Mouse (Mus musculus) liver, embryonic 11.5 days (tissue): ENCODE measurements around the gene Tbc1d8. TPM values are rescaled to one million over a fixed set of nuclear protein-coding genes. Genes with fewer than 3 reads are reported as not detected.

Experiments used
- ATAC-seq: fragments of 200-750 bp; cut with Nextera tagmentation; replicated peaks from 2 replicates; pipeline ENCODE4 v1.8.0; 2017; ENCODE audit warnings: moderate number of reproducible peaks, mild to moderate bottlenecking, moderate TSS enrichment, moderate library complexity; ENCODE audit not compliant: low FRiP score
- DNase-seq: peaks from one replicate; pipeline ENCODE4 v3.0.0-alpha.2; 2017; ENCODE audit warnings: low spot score
- H3K27ac ChIP-seq: fragments of 300-500 bp; sonication (generic); 2 replicates; pipeline ENCODE4 v1.5.1; 2014; ENCODE audit warnings: mild to moderate bottlenecking, low read depth, low read length, control low read depth
- H3K27me3 ChIP-seq: fragments of 300-500 bp; sonication (generic); replicated peaks from 2 replicates; pipeline ENCODE4 v1.6.1; 2014; ENCODE audit warnings: low read length, mixed read lengths; ENCODE audit not compliant: control insufficient read depth, insufficient read depth
- H3K36me3 ChIP-seq: fragments of 300-500 bp; sonication (generic); 2 replicates; pipeline ENCODE4 v1.6.1; 2014; ENCODE audit warnings: mild to moderate bottlenecking, low read length, moderate library complexity, mixed read lengths; ENCODE audit not compliant: control insufficient read depth, insufficient read depth
- H3K4me1 ChIP-seq: fragments of 300-500 bp; sonication (generic); replicated peaks from 2 replicates; pipeline ENCODE4 v1.6.1; 2014; ENCODE audit warnings: low read length, mixed read lengths; ENCODE audit not compliant: control insufficient read depth, insufficient read depth
- H3K4me2 ChIP-seq: fragments of 300-500 bp; sonication (generic); 2 replicates; pipeline ENCODE4 v1.6.1; 2014; ENCODE audit warnings: mild to moderate bottlenecking, control low read depth, moderate library complexity
- H3K4me3 ChIP-seq: fragments of 300-500 bp; sonication (generic); 2 replicates; pipeline ENCODE4 v1.5.1; 2014; ENCODE audit warnings: low read depth, low read length, control low read depth
- H3K9ac ChIP-seq: fragments of 300-500 bp; sonication (generic); 2 replicates; pipeline ENCODE4 v1.6.1; 2014; ENCODE audit warnings: low read depth, low read length, control low read depth
- H3K9me3 ChIP-seq: fragments of 300-500 bp; sonication (generic); 2 replicates; pipeline ENCODE4 v1.6.1; 2016; ENCODE audit warnings: low read length, inconsistent platforms, mixed read lengths; ENCODE audit not compliant: control insufficient read depth
- WGBS: fragments of 180-500 bp; shearing (Covaris S2); extraction: QIAGEN DNeasy Blood & Tissue Kit; methylation state at CpG from one replicate; pipeline ENCODE4 v1.1.7; 2014; 5-methylcytosine and 5-hydroxymethylcytosine counted together
- polyA plus RNA-seq: library from polyadenylated mRNA; unstranded; fragments of >200 nt; fragmentation: Nextera tagmentation; extraction: Ambion mirVana; gene quantifications from 2 replicates; pipeline ENCODE4 v1.2.1, GENCODE M21; 2014

Gene Tbc1d8
- polyA plus RNA-seq, 1 experiment from 2014 or later: 9.3 TPM

DNA sequence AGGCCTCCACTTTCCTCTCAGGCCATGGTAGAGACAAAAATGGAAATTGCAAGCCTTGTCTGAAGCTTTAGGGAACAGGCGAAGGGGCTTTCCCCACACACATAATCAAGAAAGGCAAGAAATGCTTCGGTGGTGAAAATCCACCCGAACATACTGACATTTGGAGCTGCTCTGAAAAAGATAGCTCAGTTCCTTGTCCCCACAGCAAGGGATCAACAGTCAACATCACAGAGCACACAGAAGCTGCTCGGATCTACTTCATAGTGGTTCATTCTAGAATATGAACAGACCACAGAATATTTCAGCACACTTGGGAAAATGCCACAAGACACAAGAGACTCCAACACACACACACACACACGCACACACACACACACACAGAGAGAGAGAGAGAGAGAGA lies 14.6 kb upstream of the Tbc1d8 start:
- H3K4me3 ChIP-seq: no peak overlapping the region
- H3K4me1 ChIP-seq: no peaks in the 10 kb centered on the region
- H3K36me3 ChIP-seq: no peaks in the 10 kb centered on the region
- no peaks in the 10 kb centered on the region for H3K27me3 ChIP-seq
- H3K9ac ChIP-seq: no peak overlapping the region
- ATAC-seq (no peak), DNase-seq (no peak)
- no peak overlapping the region for H3K27ac ChIP-seq
- no peaks in the 10 kb centered on the region for H3K9me3 ChIP-seq
- H3K4me2 ChIP-seq: no peak overlapping the region
- WGBS: 59% methylated on average over 5 of the region's 5 CpGs

DNA sequence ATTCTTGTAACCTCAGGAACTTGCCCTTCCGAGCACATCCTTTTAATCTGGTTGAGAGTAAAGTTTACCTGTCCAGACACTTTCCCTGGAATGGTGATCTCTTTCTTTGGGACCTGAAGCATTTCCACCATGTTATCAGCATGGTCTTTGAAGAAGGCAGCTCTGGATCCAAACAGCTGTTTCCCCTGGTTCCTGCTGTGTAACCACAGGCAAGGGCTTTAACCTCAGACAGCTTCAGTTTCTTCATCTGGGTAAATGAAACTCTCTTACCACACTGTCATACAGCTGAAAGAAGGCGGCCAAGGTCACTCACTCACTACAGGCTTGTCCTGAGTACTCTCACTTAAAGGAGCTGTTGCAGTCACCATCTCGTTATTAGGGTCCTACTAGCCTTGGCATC lies 8.8 kb upstream of the Tbc1d8 start:
- 46% methylated on average over 3 of the region's 3 CpGs for WGBS
- no peak for ATAC-seq

DNA sequence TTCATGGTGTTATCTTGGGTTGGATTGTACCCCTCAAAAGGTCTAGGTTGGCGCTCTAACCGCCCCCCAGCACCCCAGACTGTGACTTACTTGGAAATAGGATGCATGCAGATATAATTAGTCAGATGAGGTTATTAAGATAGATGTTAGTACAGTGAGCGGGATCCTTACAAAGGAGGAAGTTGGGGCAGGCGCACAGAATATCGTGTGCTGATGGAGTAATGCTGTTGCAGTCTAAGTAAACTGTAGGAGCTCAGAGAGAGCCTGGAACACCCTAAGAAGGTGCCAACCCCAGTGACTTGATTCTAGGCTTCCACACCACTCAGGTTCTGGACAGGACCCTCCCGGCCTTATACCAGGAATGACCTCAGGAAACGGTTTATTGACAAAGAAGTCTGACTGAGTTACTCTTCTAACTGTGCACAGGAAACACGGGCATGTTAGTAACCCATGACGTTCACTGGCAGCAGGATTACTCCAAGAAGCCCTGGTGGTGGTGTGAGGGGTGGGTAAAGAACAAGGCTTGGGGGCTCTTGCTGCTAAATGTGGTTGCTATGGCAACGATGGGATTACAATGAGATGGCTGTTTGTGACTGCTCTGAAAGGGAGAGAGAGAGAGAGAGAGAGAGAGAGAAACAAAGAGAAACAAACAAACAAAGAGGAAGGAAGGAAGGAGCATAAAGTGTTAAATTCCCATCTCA lies 3.7 kb upstream of the Tbc1d8 start:
- H3K27ac ChIP-seq: no peak overlapping the region

More for the DNA sequence above, 8.8 kb upstream of the Tbc1d8 start:
- no peaks in the 10 kb centered on the region for H3K9me3 ChIP-seq
- DNase-seq: no peak
- no peak overlapping the region for H3K27ac ChIP-seq
- no peak overlapping the region for H3K9ac ChIP-seq
- H3K4me1 ChIP-seq: peaks cover under 1% of the 10 kb centered on the region; the same call in 1 of the 2 replicates
- no peak overlapping the region for H3K4me3 ChIP-seq
- H3K4me2 ChIP-seq: no peak overlapping the region
- H3K27me3 ChIP-seq: no peaks in the 10 kb centered on the region
- H3K36me3 ChIP-seq: no peaks in the 10 kb centered on the region

DNA sequence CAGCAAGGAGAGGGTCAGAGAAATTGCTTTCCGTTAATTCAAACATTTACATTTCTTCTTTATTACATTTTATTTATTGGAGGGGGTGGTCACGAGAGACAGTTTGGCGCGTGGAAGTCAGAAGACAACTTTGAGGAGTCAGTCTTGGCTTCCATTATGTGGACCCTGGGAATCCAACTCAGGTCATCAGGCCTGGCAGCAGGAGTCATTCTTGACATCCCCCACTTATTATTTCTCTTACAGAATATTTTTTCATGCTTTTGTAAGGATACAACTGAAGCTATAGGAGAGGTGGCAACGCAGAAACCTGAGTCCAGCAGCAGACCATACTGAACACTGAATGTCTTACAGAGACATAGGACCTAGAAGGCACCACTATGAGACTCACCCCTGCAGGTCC lies 699 bp upstream of the Tbc1d8 start:
- Histone ChIP-seq H3K9ac (peak overlapping the region; percentile 36; the same call in 1 of the 2 replicates), H3K27me3 (no peaks in the 10 kb centered on the region; the same call in 1 of the 2 replicates), H3K4me3 (peak overlapping the region; percentile 68), H3K27ac (no peak overlapping the region), H3K4me2 (peak overlapping the region; percentile 99), H3K9me3 (no peaks in the 10 kb centered on the region), H3K36me3 (no peaks in the 10 kb centered on the region), H3K4me1 (peaks cover 29% of the 10 kb centered on the region)
- ATAC-seq: no peak
- 69% methylated on average over 5 of the region's 5 CpGs for WGBS
- no peak for DNase-seq

More for the DNA sequence above, 3.7 kb upstream of the Tbc1d8 start:
- Histone ChIP-seq H3K4me3 (no peak overlapping the region), H3K27me3 (no peaks in the 10 kb centered on the region; the same call in 1 of the 2 replicates), H3K4me2 (no peak overlapping the region), H3K4me1 (peaks cover 18% of the 10 kb centered on the region), H3K9me3 (no peaks in the 10 kb centered on the region), H3K36me3 (no peaks in the 10 kb centered on the region), H3K9ac (no peak overlapping the region)
- no peak for ATAC-seq
- WGBS: 60% methylated on average over 10 of the region's 10 CpGs
- DNase-seq: no peak

DNA sequence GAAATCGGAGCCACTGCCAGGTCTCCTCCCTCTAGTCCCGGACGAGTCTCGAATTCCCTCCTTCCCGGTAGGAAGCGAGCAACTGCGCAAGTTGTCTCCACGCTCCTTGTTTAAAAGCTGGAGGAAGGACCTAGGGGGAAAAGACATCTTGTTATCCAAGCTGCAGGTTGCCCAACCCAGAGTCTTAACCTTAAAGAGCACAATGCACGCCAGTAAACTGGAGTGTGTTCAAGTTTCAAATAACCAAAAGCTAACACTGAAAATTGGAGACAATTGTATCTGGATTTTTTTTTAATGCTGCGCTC lies 293 bp upstream of the Tbc1d8 start:
- peak overlapping the region; percentile 99 for H3K4me2 ChIP-seq
- DNase-seq: no peak
- H3K9me3 ChIP-seq: no peaks in the 10 kb centered on the region
- peak overlapping the region; percentile 68 for H3K4me3 ChIP-seq
- peak; percentile 35 for ATAC-seq
- H3K9ac ChIP-seq: peak overlapping the region; percentile 84
- no peaks in the 10 kb centered on the region for H3K36me3 ChIP-seq
- H3K27ac ChIP-seq: no peak overlapping the region
- H3K4me1 ChIP-seq: peaks cover 29% of the 10 kb centered on the region
- WGBS: 6% methylated on average over 10 of the region's 10 CpGs
- H3K27me3 ChIP-seq: no peaks in the 10 kb centered on the region; the same call in 1 of the 2 replicates

DNA sequence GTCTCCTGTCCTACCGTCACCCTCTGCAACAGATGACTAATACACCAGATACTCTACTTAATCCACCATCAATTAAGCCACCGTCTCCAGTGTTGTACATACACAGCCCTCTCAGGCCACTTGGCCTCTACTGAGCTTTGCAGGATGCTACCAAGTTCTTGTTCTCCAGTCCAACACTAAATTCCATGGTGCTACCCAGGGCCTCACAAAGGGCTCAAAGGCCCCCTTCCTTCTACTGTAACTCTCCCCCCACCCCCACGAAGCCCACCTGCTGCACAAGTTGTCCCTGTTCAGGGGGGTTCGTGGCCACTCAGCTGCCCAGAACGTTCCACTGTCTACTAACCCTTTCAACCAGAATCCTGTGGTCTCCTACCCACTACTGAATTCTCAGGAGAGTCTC lies 1.5 kb downstream of the Tbc1d8 start:
- H3K4me2 ChIP-seq: peak overlapping the region; percentile 99
- H3K9me3 ChIP-seq: no peaks in the 10 kb centered on the region
- H3K4me3 ChIP-seq: peak overlapping the region; percentile 68
- H3K36me3 ChIP-seq: no peaks in the 10 kb centered on the region
- 70% methylated on average over 5 of the region's 5 CpGs for WGBS
- ATAC-seq (no peak), DNase-seq (no peak)
- H3K9ac ChIP-seq: peak overlapping the region; percentile 84; the same call in 1 of the 2 replicates
- peaks cover 29% of the 10 kb centered on the region for H3K4me1 ChIP-seq
- no peak overlapping the region for H3K27ac ChIP-seq
- H3K27me3 ChIP-seq: no peaks in the 10 kb centered on the region; the same call in 1 of the 2 replicates

DNA sequence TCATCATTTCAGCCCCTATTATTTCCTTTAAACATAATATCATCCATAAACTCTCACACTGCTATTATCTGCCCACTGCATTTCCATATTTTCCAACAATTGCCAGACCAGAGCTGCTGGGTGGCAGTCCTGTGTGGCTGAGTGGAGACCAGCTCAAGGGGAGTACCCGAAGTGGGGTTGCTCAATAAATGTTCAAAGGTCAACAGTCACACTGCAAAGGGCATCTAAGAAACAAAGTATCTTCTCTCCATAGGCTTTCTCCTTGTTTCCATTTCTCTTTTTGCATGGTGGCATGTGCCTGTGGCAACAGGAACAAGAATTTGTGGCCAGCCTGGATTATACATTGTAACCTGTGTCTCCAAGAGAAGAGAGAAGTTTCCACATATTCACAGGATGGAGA lies 2.2 kb downstream of the Tbc1d8 start:
- ATAC-seq (no peak), DNase-seq (no peak)
- Histone ChIP-seq H3K4me1 (peaks cover 32% of the 10 kb centered on the region), H3K27me3 (no peaks in the 10 kb centered on the region; the same call in 1 of the 2 replicates), H3K36me3 (no peaks in the 10 kb centered on the region), H3K4me2 (peak overlapping the region; percentile 99; the same call in 1 of the 2 replicates), H3K27ac (no peak overlapping the region), H3K9ac (no peak overlapping the region), H3K4me3 (0 out of 2 replicates have a peak overlapping the region, but pooled peaks have one; percentile 12), H3K9me3 (no peaks in the 10 kb centered on the region)
- WGBS: 77% methylated on average over 1 of the region's 1 CpGs

DNA sequence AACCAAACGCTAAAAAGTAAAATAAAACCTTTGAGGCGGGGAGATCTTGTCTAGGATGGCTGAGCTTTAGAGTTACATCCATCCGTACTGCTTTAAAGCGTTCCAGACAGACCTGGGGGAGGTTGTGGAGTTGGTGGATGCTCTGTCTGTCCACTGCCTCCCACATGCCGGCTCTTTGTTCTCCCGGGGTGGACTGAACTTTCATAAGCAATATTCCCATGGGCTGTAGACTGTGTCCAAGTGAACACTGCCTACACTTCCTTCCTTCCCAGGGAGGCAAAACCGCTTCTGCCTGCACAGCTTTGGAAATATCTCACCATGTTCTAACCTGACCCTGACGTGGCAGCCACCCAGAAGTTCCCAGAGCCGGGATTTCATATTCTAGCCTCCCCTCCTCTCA lies 4.0 kb downstream of the Tbc1d8 start:
- ATAC-seq: no peak
- 89% methylated on average over 9 of the region's 9 CpGs for whole genome bisulfite sequencing
- DNase-seq: no peak
- Histone ChIP-seq H3K9ac (no peak overlapping the region), H3K9me3 (peaks cover 3% of the 10 kb centered on the region; the same call in 1 of the 2 replicates), H3K36me3 (no peaks in the 10 kb centered on the region), H3K27me3 (no peaks in the 10 kb centered on the region; the same call in 1 of the 2 replicates), H3K4me1 (peaks cover 37% of the 10 kb centered on the region), H3K4me3 (no peak overlapping the region), H3K4me2 (no peak overlapping the region), H3K27ac (no peak overlapping the region)
